Mouse (Mus musculus): Measurements from ENCODE around the gene Gm10647. TPM values are rescaled to one million over a fixed set of nuclear protein-coding genes. Genes with fewer than 3 reads are reported as not detected.
"Not testable (repeated sequence)": the region's sequence is repeated elsewhere in the genome, so short reads cannot be mapped to it uniquely, and the experiment has no call there.

Gene Gm10647
- polyA plus RNA-seq, 1 experiment, result 0.07 TPM

GRCm38 (mm10) chr9:66820996-66821395 is 24.2 kb downstream of the Gm10647 start:
- DNase-seq, result no peak
- Histone ChIP-seq H3K4me1 (replicated peaks; ENCODE audit: control insufficient read depth, insufficient read depth, low read length) (peaks cover 5% of the 10 kb centered on the region), H3K27me3 (ENCODE audit: control insufficient read depth, insufficient read depth, low read length) (no peaks in the 10 kb centered on the region), H3K4me3 (ENCODE audit: control insufficient read depth, insufficient read depth, low read length) (no peak overlapping the region), H3K27ac (ENCODE audit: control insufficient read depth, insufficient read depth, low read length) (no peak overlapping the region), H3K36me3 (ENCODE audit: control insufficient read depth, insufficient read depth, low read length) (no peaks in the 10 kb centered on the region)
- 40% methylated on average over 5 of the region's 5 CpGs for WGBS
- TF ChIP-seq POLR2A (IDR thresholded peaks at IDR 0.05; ENCODE audit: control insufficient read depth, extremely low read depth, insufficient read depth, low read length, poor library complexity), result no peak
- no peak for TF ChIP-seq CTCF (IDR thresholded peaks at IDR 0.05; ENCODE audit: borderline replicate concordance, control insufficient read depth, extremely low read depth, insufficient read depth, low read length, poor library complexity)

- peak; percentile 11 for DNase-seq
- H3K27me3 ChIP-seq (ENCODE audit: control insufficient read depth, insufficient read depth, low read length); H3K4me1 ChIP-seq (replicated peaks; ENCODE audit: control insufficient read depth, insufficient read depth, low read length); H3K36me3 ChIP-seq (ENCODE audit: control insufficient read depth, insufficient read depth, low read length); H3K27ac ChIP-seq (ENCODE audit: control insufficient read depth, insufficient read depth, low read length); H3K4me3 ChIP-seq (ENCODE audit: control insufficient read depth, insufficient read depth, low read length): not testable (repeated sequence)
- WGBS, result 63% methylated on average over 1 of the region's 5 CpGs
Measured at GRCm38 (mm10) chr9:66822255-66822654, 25.4 kb downstream of the Gm10647 start.

- no peaks in the 10 kb centered on the region for H3K4me1 ChIP-seq (replicated peaks; ENCODE audit: control insufficient read depth, insufficient read depth, low read length)
- 32% methylated on average over 1 of the region's 1 CpGs for WGBS
- H3K4me3 ChIP-seq (ENCODE audit: control insufficient read depth, insufficient read depth, low read length), result no peak overlapping the region
- DNase-seq, result peak; percentile 43
- H3K36me3 ChIP-seq (ENCODE audit: control insufficient read depth, insufficient read depth, low read length), result no peaks in the 10 kb centered on the region
- no peaks in the 10 kb centered on the region for H3K27me3 ChIP-seq (ENCODE audit: control insufficient read depth, insufficient read depth, low read length)
- TF ChIP-seq POLR2A (IDR thresholded peaks at IDR 0.05; ENCODE audit: control insufficient read depth, extremely low read depth, insufficient read depth, low read length, poor library complexity), result no peak
- TF ChIP-seq CTCF (IDR thresholded peaks at IDR 0.05; ENCODE audit: borderline replicate concordance, control insufficient read depth, extremely low read depth, insufficient read depth, low read length, poor library complexity), result no peak
- no peak overlapping the region for H3K27ac ChIP-seq (ENCODE audit: control insufficient read depth, insufficient read depth, low read length)
Measured at GRCm38 (mm10) chr9:66825990-66826389, 29.2 kb downstream of the Gm10647 start.

GRCm38 (mm10) chr9:66832366-66832908 is 35.6 kb downstream of the Gm10647 start:
- Histone ChIP-seq H3K27ac (ENCODE audit: control insufficient read depth, insufficient read depth, low read length) (no peak overlapping the region), H3K4me1 (replicated peaks; ENCODE audit: control insufficient read depth, insufficient read depth, low read length) (peaks cover 13% of the 10 kb centered on the region), H3K36me3 (ENCODE audit: control insufficient read depth, insufficient read depth, low read length) (no peaks in the 10 kb centered on the region), H3K4me3 (ENCODE audit: control insufficient read depth, insufficient read depth, low read length) (no peak overlapping the region), H3K27me3 (ENCODE audit: control insufficient read depth, insufficient read depth, low read length) (no peaks in the 10 kb centered on the region)
- TF ChIP-seq POLR2A (IDR thresholded peaks at IDR 0.05; ENCODE audit: control insufficient read depth, extremely low read depth, insufficient read depth, low read length, poor library complexity), result no peak
- TF ChIP-seq CTCF (IDR thresholded peaks at IDR 0.05; ENCODE audit: borderline replicate concordance, control insufficient read depth, extremely low read depth, insufficient read depth, low read length, poor library complexity), result no peak
- WGBS, result 46% methylated on average over 4 of the region's 4 CpGs
- no peak for DNase-seq

- no peak overlapping the region for H3K27ac ChIP-seq (ENCODE audit: control insufficient read depth, insufficient read depth, low read length)
- peaks cover 13% of the 10 kb centered on the region for H3K4me1 ChIP-seq (replicated peaks; ENCODE audit: control insufficient read depth, insufficient read depth, low read length)
- no peaks in the 10 kb centered on the region for H3K36me3 ChIP-seq (ENCODE audit: control insufficient read depth, insufficient read depth, low read length)
- DNase-seq, result peak; percentile 5
- H3K27me3 ChIP-seq (ENCODE audit: control insufficient read depth, insufficient read depth, low read length), result no peaks in the 10 kb centered on the region
- TF ChIP-seq CTCF (IDR thresholded peaks at IDR 0.05; ENCODE audit: borderline replicate concordance, control insufficient read depth, extremely low read depth, insufficient read depth, low read length, poor library complexity) (no peak), POLR2A (IDR thresholded peaks at IDR 0.05; ENCODE audit: control insufficient read depth, extremely low read depth, insufficient read depth, low read length, poor library complexity) (no peak)
- 45% methylated on average over 7 of the region's 7 CpGs for WGBS
- no peak overlapping the region for H3K4me3 ChIP-seq (ENCODE audit: control insufficient read depth, insufficient read depth, low read length)
Measured at GRCm38 (mm10) chr9:66833851-66834250, 37.0 kb downstream of the Gm10647 start.

GRCm38 (mm10) chr9:66834318-66835096 is 37.7 kb downstream of the Gm10647 start, which contains the start of gene Aph1c:
Aph1c (minus strand) TSS chr9:66834726.
- no peak within 1 kb of the TSS for H3K27ac ChIP-seq (ENCODE audit: control insufficient read depth, insufficient read depth, low read length)
- no peak; the same call in 1 of the 2 replicates for TF ChIP-seq POLR2A (IDR thresholded peaks at IDR 0.05; ENCODE audit: control insufficient read depth, extremely low read depth, insufficient read depth, low read length, poor library complexity)
- no peak; the same call in 1 of the 2 replicates for TF ChIP-seq CTCF (IDR thresholded peaks at IDR 0.05; ENCODE audit: borderline replicate concordance, control insufficient read depth, extremely low read depth, insufficient read depth, low read length, poor library complexity)
- H3K27me3 ChIP-seq (ENCODE audit: control insufficient read depth, insufficient read depth, low read length), result no peaks in the 10 kb centered on the region
- peak; percentile 99 for DNase-seq
- H3K36me3 ChIP-seq (ENCODE audit: control insufficient read depth, insufficient read depth, low read length), result no peaks in the 10 kb centered on the region
- peaks cover 13% of the 10 kb centered on the region for H3K4me1 ChIP-seq (replicated peaks; ENCODE audit: control insufficient read depth, insufficient read depth, low read length)
- WGBS, result 2% methylated on average over 58 of the region's 58 CpGs
- peak within 1 kb of the TSS; percentile 51 for H3K4me3 ChIP-seq (ENCODE audit: control insufficient read depth, insufficient read depth, low read length)

Measured in thymus, adult 2 months (tissue).